Mouse (Mus musculus): ENCODE results near the gene Fbxl18.
A peak's percentile ranks its signal among the peaks of the same experiment; 100 is the strongest.
"Not testable (repeated sequence)": the region's sequence is repeated elsewhere in the genome, so short reads cannot be mapped to it uniquely, and the experiment has no call there.

Gene Fbxl18

GRCm38 (mm10) chr5:142857763-142858229 lies 37.4 kb downstream of the Fbxl18 start:
- no peak for DNase-seq

- no peak for DNase-seq
Observed at GRCm38 (mm10) chr5:142856408-142856807, 38.8 kb downstream of the Fbxl18 start.

GRCm38 (mm10) chr5:142854877-142855276 lies 40.3 kb downstream of the Fbxl18 start:
- DNase-seq = peak; percentile 53

GRCm38 (mm10) chr5:142853585-142853984 lies 41.6 kb downstream of the Fbxl18 start:
- DNase-seq = no peak

GRCm38 (mm10) chr5:142851681-142852049 lies 43.6 kb downstream of the Fbxl18 start:
- DNase-seq = no peak

- no peak for DNase-seq
Observed at GRCm38 (mm10) chr5:142850916-142851680, 44.1 kb downstream of the Fbxl18 start.

- no peak for DNase-seq
Observed at GRCm38 (mm10) chr5:142850476-142850875, 44.7 kb downstream of the Fbxl18 start.

GRCm38 (mm10) chr5:142848911-142849310 lies 46.3 kb downstream of the Fbxl18 start:
- DNase-seq = no peak

GRCm38 (mm10) chr5:142848149-142848548 lies 47.1 kb downstream of the Fbxl18 start:
- DNase-seq = no peak

GRCm38 (mm10) chr5:142844467-142844866 lies 50.8 kb downstream of the Fbxl18 start:
- no peak for DNase-seq

GRCm38 (mm10) chr5:142842137-142842642 lies 53.0 kb downstream of the Fbxl18 start:
- DNase-seq = peak; percentile 57

GRCm38 (mm10) chr5:142841372-142842136 lies 53.7 kb downstream of the Fbxl18 start:
- DNase-seq = no peak

- not testable (repeated sequence) for DNase-seq
Observed at GRCm38 (mm10) chr5:142837427-142837826, 57.8 kb downstream of the Fbxl18 start.

GRCm38 (mm10) chr5:142836891-142837290 lies 58.3 kb downstream of the Fbxl18 start:
- no peak for DNase-seq

GRCm38 (mm10) chr5:142833646-142834438 lies 61.4 kb downstream of the Fbxl18 start:
- DNase-seq = no peak

GRCm38 (mm10) chr5:142826131-142826530 lies 69.1 kb downstream of the Fbxl18 start:
- DNase-seq = no peak

- DNase-seq = peak; percentile 56
Observed at GRCm38 (mm10) chr5:142825665-142826064, 69.6 kb downstream of the Fbxl18 start.

- no peak for DNase-seq
Observed at GRCm38 (mm10) chr5:142824091-142824490, 71.1 kb downstream of the Fbxl18 start.

GRCm38 (mm10) chr5:142823096-142824062 lies 71.8 kb downstream of the Fbxl18 start:
- DNase-seq = peak; percentile 90

GRCm38 (mm10) chr5:142822286-142823095 lies 72.7 kb downstream of the Fbxl18 start:
- DNase-seq = peak; percentile 74

GRCm38 (mm10) chr5:142821974-142822285 lies 73.3 kb downstream of the Fbxl18 start:
- DNase-seq = no peak
